Mouse (Mus musculus) layer of hippocampus, postnatal 36 days (tissue): ENCODE data around the gene Calcb. TPM values are rescaled to one million over a fixed set of nuclear protein-coding genes. Genes with fewer than 3 reads are reported as not detected.
"Not testable (repeated sequence)": the region's sequence is repeated elsewhere in the genome, so short reads cannot be mapped to it uniquely, and the experiment has no call there.

Experiments used
- DNase-seq, 2 experiments: peaks; one replicate each; pipeline ENCODE4 v3.0.0; 2022
- total RNA-seq, 2 experiments: library from RNA; stranded (reverse); gene quantifications; 2 replicates each; pipeline ENCODE4 v1.2.3; 2021

Gene Calcb
- total RNA-seq: not detected

DNA sequence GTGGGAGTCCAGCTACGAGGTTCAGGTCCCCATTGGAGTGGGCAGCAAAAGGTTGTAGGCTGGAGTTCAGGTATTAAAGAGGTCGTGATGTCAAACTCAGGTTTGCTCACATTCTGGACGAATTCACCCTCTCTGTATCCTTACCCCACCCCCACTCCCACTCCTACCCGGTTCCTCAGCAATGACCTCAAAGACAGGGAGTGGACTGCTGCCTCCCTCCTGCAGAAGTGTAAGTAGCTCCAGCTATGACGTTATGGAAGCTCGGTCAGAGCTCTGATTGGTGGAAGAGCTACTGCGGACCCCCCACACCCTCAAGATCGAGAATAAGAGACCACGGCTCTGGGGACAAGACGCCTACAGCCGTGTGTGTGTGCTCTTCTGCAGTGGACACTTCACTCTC, at the start of gene Calcb:
Calcb (plus strand) TSS at position 344 of the 400 bp plus-strand sequence.
- DNase-seq: no peak

DNA sequence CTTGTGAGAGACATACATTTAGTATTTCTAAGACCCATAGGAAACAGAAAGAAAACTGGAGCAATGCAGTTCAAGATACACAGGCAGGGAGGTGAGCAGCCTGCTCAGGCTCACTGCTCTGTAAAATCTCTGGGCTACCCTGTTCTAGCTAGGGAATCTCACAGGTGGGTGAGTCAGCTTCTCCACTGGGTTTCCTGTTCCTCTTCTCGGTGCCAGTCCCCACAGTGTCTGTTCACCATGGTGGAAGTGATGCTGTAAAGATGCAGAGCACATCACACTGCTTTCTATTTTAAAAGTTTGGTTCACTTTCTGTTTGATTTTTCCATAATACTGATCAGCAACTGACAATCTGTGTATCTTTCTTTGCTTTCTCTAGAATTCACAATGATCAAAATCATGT, 47.0 kb upstream of the Calcb start:
- no peak for DNase-seq

DNA sequence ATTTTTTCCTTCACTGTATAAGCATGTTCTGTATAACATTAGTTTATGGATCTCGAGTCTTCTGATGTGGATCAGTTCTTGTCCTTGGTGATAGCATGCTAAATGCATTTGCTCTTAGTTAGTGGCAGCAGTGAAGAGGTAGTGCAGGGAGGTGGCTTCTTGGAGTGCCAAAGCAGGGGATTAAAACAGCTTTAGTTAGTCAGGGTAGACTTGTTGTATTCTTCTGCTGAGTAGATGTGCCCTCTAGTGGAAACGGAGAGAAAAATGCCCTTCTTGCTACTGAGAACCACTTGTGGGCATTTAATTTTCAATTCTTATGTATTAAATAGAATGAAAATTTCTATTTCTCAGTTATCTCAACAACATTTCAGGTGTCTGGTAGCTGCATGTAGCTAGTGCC, 45.7 kb upstream of the Calcb start:
- no peak for DNase-seq

DNA sequence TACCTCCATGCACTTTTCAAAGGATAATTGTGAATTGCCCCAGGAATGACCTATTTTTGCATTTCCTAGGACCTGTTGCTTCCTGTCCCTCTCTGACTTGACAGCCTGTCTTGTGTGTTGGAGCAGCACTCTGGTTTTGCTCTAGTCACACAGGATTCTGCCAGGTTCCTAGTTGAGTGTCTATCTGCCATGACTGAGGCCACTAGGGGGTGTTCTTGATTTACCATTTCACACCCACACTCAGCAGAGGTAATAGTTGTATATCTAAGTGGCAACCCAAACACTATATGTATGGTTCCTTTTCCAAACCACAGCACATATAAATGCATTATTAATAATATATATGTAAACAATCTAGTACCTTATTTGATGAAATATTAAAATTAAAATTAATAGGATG, 26.1 kb upstream of the Calcb start:
- no peak for DNase-seq

DNA sequence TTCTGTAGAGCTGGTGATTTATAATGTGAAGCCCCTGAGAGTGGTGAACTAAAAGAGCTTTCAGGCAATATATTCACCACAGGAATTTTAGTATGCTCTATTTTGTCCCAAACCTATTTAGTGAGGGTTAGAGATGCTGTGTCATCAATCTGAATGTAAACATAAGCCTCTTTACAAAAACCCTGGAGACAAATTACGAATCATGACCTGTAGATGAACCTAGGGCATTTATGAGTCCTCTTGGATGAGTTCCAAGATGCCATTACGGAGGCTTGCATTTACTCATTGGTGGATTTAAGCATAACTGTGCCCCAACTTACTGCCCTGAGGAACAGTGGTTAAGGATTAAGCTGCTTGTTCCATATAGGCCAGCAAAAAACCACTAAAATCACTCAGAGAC, 17.6 kb upstream of the Calcb start:
- DNase-seq: no peak

DNA sequence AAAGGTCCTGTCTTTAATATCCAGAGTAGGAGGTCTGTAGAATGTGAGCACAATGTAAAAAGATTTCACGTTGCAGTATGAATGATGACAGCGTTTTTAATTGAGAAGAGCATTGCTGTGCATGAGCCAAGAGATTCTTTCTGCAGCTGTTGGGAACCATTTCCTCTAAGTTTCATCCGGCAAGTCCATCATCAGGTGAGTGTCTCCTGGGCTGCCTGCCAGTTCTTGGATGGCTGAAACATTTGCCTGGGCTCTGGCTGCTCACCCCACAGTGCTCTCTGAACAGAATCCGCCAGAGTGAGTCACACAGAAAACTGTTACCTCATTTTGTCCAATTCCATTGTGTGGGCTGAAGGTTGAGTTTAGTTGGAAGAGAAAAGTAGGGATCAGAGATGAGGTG, 11.7 kb upstream of the Calcb start:
- DNase-seq: no peak

DNA sequence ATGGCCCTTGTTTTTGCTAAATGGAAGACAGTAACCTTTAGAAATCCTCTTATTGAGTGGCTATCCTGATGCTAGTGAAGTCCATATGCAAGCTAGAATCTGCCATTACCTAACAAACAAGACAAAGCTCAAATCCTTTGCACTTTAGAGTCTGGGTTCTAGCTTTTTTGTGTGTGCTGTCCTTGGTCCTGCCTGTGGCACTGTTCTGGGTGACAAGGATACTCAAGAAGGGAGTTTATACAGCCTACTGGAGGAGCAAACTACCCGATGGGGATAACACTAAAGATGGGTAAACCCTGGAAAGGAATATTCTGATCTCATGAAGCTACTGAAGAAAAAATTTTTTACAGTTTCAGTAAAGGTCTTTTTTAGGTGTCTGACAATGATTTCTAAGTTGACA, 11.0 kb upstream of the Calcb start:
- DNase-seq: no peak

DNA sequence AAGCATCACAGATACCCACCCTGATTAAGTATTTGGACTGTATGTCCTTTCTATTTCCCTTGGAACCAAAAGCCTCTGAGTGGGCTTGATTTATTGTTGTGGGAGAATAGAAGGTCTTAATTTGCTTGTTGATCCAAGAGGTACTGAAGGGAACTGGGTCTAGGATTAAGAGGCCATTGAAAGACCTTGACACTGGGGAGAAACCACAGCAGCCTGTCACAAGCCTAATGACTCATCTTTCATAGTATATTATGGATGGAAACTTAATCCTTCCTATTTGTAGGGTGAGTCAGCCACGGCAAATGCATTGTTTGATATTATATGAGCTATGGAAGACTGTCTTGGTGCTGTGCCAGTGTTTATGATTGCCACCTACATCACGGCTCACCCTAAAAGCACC, 8.0 kb upstream of the Calcb start:
- no peak for DNase-seq

DNA sequence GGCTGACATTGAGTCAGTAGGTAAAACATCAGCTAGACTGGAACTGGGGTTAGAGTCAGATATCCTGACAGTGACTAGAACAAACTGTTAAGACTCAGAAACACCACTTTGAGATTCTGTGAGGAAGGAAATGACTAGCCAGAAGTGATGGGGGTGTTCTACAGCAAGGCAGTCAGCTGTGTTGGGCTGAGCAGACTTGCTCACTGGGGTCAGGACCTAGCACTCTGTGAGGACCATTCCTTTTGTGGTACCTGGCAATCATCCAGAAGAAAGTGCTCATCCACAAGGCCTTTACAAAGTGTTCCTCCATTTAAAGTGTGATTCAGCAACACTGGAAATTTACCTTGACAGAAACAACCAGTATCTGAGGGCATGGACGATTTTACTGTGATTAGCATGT, 5.9 kb upstream of the Calcb start:
- no peak for DNase-seq

DNA sequence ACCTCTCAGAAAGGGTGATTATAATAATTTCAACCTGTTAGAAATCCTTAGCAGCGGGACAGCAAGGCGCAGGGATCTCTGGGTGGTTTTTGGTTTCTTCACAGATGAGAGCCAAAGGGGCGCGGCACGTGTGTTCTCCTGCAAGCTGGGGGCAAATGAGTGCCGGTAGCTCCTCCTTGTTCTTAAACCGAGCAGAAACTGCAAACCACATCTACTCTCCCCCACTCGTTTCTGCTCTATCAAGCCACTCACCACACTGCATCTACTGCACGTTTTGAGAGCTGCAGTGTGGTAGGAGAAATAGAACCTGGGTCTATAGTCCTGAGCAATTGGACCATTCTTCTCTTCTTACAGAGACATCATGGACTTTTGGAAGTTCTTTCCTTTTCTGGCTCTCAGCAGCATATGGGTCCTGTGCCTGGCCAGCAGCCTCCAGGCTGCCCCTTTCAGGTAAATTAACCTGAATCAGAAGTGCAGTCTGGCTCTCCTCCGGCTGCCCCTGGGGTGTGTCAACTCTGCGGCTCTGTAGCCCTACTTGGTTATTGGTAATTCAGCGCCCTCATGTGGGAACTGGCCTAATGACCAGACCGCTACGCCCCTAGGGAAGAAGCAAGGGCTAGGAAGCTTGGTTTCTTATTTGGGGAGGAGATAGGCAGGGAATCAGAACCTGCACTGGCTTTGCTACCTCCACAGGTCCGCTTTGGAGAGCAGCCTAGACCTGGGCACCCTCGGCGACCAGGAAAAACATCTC, 1.1 kb downstream of the Calcb start:
- peak in 1 of 2 experiments; percentile 10 for DNase-seq

DNA sequence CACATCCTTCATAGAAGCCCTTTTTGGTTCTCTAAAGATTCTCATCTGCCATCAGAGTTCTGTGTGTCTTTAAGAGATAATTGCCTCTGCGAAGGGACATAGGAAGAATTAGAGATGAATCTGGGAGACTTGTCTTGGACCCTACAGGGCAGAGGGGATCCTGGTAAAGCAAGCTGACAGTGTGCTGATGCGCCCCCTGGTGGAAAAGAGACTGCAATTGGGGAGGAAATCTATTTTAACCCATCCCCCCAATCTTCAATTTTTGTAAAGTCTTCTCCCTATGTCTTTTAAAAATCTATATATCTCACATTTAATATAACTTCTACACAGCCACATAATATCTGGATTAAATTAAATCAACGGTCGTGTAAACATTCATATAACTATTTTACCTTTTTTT, 11.3 kb downstream of the Calcb start:
- not testable (repeated sequence) for DNase-seq

DNA sequence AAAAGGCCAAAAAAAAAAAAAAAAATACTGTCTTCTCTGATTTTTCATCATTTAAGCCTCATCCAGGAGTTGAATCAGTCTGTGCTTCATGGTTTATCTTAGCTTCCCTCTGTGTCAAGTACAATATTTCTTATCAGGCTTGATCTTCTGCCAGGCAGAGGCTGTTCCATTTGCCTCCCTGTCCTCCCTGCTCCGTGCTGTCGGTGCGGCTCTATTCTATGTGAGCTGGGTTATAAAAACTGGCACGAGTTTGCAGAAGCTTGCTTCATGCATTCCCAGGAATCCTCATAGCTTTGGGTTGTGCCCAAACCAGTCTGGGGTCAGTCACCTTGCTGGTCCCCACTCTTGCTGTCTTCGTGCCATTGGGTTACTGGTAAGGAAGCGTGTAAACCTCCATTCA, 12.7 kb downstream of the Calcb start:
- DNase-seq: no peak

DNA sequence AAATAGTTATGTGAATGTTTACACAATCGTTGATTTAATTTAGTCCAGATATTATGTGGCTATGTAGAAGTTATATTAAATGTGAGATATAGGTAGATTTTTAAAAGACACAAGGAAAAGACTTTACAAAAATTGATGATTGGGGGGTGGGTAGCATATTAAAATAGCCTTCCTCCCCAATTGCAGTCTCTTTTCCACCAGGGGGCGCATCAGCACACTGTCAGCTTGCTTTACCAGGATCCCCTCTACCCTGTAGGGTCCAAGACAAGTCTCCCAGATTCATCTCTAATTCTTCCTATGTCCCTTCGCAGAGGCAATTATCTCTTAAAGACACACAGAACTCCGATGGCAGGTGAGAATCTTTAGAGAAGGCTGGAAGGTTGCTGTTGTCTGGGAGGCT, 13.3 kb downstream of the Calcb start:
- DNase-seq: not testable (repeated sequence)

DNA sequence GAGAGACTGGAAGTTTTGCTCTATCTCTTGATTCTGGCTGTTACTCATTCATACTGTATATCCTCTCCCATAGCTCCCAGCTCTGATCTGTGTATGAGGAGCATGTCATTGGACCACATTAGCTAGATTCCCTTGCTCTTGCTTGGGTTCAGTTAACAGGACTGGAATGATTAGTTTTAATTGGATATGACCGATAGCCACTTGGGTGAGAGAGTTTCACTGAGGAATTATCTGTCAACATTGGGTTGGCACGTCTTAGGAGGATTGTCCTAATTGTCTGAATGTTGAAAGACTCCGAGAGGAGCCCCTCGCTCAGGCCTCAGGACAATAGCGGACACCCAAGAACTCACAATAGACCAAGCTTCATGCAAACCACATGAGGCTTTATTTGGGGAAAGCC, 17.8 kb downstream of the Calcb start:
- no peak for DNase-seq

DNA sequence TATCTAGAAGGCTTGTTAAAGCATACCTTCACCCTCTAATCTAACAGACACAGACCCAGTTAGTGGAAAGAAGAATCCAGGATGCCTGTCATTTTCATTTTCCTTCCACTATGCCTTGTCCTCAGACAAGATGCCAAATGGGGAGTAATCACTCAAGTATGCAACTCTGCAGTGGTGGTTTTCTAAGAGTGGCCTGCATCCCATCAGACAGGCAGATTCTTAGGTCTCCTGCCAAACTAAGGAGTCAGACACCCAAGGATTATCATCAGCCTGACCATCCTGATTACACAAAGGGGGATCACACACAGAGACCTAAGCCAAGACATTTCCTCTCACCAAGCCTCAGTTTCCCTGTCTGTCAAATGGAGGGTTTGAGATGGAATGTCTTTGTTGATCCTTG, 19.7 kb downstream of the Calcb start:
- DNase-seq: no peak

DNA sequence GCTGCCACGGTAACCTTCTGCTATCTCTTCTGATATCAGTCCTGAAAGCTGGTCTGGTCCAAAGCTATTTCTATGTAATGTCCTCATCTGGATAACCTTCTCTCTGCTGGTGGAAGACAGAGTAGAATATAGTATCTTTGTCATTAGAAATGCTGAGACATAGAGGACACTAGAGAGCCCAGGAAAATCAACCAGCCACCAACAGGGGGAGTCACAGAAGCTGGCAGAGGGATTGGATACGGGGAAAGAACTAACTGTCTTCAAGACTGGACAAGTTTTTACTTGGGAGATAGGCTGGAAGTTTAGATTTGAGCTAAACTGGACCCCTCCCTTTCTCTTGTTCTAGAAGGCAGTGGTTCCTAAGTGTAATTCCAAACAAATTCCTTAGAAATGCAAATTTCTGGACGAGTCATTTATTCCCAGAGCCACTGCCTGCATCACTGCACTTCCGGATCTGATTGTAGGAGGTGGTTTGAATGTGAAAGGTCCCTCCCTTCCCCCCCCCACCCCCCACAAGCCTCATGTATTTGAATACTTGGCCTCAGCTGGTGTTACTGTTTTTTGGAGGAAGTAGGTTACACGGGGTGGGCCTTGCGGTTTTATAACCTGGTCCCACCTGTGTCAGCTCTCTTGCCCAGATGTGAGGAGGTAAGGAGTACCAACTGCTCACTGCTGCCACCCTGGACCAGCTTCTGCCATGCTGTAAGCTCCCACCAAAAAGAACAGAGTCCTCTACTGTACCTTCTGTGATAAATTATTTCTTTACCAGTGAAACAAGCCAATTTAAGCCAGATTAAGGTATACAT, 22.1 kb downstream of the Calcb start:
- no peak for DNase-seq

DNA sequence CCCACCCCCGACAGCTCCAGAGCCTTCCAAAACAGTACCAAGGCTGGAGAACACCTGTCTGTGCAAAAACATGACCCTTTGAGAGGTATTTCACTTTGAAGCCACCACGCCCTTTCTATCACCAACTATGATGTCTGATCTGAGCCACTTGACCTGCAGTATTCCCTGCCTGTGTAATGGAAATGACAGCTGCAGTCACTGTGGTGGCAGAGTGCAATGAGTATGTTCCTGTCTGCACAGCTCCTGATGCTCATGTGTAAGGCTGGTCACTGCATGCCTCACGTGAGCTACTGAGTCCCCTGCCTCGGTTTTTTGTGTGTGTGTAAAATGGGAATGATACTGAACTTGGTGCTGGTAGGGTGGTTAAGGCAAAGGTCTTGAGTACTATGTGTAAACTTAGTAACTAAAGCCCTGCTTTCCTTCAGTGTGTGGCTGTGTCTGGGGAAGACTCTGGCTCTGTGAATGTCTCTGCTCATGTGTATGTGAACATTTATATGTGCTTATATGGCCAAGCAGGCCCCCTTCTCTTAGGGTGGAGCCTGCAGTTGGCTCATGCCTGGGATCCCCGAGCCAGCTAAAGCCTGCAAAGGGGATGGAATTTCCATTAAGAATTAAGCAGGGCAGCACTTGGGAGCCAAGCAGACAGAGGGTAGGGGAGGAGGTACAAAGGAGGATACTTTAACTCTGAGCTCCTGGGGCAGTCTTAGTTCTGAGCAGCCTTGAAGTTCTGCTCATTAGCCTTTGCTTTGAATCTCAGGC, 24.8 kb downstream of the Calcb start, which contains the start of gene Insc:
Insc (plus strand) TSS at position 673 of the 759 bp plus-strand sequence.
- DNase-seq: no peak

DNA sequence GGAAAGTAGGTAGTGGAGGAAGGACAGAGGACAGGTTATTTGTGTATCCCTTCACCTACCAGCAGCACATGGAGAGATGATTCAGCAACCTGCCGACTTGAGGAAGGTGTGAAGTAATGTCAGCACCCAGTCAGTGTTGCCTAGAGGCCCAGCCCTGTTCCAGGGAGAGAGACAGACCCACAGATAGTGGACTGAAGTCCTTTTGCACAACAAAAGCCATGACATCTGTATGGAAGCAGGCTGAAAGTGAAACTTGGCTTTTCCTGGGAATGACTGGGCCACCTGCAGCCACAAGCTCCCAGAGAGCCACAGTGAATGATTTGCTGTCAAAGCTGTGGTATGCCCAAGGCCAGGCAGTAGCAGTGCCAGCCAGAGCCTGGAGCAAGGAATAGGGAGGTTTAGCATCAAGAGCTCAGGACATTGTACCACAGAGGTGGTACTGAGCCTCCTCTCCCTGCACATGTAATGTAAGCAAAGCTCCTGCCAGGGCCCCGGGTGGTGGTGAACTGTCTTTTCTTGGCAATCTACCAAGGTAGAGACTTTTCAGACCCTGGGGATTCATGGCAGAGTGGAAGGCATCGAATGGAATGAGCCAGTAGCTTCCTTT, 26.3 kb downstream of the Calcb start:
- no peak for DNase-seq

DNA sequence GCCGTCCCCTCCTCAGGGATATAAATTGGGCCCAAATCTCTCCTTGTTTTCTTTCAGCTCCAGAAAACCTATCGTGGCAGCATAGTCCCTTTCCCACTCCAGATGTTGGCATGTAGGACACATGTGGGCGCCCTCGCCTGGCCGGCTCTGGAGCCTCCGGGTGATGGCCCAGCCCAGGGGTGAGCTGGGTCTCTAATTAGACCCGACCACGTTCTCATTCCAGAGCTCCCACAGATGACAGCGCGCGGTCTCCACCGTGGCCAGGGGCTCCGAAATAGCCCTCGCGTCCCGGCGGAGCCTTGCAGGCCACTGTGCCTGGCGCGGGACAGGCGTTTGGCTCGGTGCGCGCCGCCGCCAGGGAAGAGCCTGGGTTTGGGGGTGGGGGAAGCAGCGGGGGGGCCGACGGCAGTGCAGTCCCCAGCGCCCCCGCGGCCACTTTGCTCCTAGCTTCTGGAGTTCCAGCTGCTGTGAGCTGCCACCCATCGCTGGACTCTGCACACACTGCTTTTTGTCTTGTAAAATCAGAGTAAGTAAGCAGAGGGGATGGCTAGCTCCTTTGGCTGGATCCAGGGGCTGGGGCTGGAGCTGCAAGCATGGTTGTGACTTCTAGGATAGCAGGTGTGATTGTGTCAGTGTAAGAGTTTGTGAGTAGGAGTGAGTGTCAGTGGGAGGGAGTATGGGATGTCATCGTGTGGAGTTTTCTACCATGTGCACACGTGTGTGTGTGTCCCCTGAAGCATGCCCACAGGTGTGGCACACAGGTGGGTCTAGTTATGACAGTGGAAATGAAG, 27.2 kb downstream of the Calcb start:
- peak; percentile 11 to 23 for DNase-seq

DNA sequence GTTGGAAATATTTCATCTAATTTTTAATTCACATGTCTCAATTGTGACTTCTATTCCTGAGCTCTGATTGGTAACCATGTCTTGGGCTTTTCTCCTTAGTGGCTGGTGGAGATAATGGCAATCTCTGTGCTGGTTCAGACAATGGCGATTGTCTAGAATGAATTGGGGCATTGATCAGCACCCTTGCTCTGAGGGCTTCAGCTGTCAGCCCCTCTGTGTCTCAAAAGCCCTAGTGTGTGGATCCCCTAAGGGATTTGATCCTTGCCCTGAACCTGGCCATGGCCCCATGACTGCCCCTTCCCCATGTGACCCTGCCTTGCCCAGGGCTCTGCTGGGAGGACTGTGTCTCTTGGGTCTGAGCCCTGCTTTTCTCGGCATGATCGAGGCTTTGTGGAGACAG, 29.2 kb downstream of the Calcb start:
- peak; percentile 21 to 35 for DNase-seq

DNA sequence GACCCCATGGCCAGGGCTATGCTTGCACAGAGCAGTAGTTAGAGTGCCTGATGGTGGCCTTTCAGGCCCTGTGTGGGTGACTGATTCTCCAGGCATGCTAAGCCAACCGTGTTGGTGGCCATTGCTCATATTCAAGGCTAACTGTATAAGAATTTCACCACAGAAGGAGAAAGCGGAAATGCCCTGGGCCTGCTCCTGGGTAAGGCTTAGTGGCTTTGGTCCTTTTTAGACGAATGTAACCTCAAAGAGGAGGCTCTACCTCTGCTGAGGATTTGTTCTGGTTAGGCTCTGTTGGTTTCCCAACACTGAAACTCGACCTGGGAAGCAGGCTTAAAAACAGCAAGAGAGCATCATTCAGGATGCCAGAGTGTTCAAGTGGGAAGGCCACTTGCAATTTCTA, 29.8 kb downstream of the Calcb start:
- DNase-seq: no peak

DNA sequence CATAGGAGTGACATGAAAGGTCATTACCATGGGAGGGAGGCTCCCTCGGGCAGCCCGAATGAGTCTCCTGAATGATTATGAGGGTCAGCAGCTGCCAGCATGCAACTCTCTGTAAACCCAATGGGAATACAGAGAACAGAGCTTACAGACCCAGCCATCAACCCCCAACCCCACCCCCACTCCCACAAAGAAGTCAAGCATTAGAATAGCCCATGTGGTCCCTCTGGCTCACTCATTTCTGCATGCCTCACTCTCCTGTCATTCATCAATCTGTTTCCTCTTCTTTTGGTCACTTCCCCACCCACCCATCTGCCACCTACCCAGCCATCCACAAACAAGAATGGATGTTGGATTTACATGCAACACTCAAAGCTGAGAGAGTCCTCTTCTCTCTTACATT, 35.0 kb downstream of the Calcb start:
- DNase-seq: no peak
